Mouse (Mus musculus) midbrain, embryonic 15.5 days (tissue): ENCODE results near the gene Sh2d3c. TPM values are rescaled to one million over a fixed set of nuclear protein-coding genes. Genes with fewer than 3 reads are reported as not detected.

Source experiments
- ATAC-seq: fragments of 200-750 bp; cut with Nextera tagmentation; replicated peaks from 2 replicates; pipeline ENCODE4 v1.8.0; 2017; ENCODE audit warnings: moderate TSS enrichment
- H3K27ac ChIP-seq: fragments of 300-500 bp; sonication (generic); 2 replicates; pipeline ENCODE4 v1.5.1; 2015; ENCODE audit warnings: mild to moderate bottlenecking, inconsistent platforms
- H3K27me3 ChIP-seq: fragments of 300-500 bp; sonication (generic); replicated peaks from 2 replicates; pipeline ENCODE4 v1.6.1; 2015; ENCODE audit warnings: inconsistent platforms
- H3K36me3 ChIP-seq: fragments of 300-500 bp; sonication (generic); replicated peaks from 2 replicates; pipeline ENCODE4 v1.6.1; 2015; ENCODE audit warnings: inconsistent platforms
- H3K4me1 ChIP-seq: fragments of 300-500 bp; sonication (generic); 2 replicates; pipeline ENCODE4 v1.6.1; 2015; ENCODE audit warnings: inconsistent platforms
- H3K4me2 ChIP-seq: fragments of 300-500 bp; sonication (generic); 2 replicates; pipeline ENCODE4 v1.6.1; 2015; ENCODE audit warnings: inconsistent platforms, mild to moderate bottlenecking, moderate library complexity
- H3K4me3 ChIP-seq: fragments of 300-500 bp; sonication (generic); 2 replicates; pipeline ENCODE4 v1.5.1; 2015; ENCODE audit warnings: mild to moderate bottlenecking, inconsistent platforms
- H3K9ac ChIP-seq: fragments of 300-500 bp; sonication (generic); 2 replicates; pipeline ENCODE4 v1.6.1; 2015; ENCODE audit warnings: mild to moderate bottlenecking, inconsistent platforms
- H3K9me3 ChIP-seq: fragments of 300-500 bp; sonication (generic); 2 replicates; pipeline ENCODE4 v1.6.1; 2016; ENCODE audit warnings: inconsistent platforms
- WGBS: fragments of 180-500 bp; shearing (Covaris S2); methylation state at CpG from one replicate; pipeline ENCODE4 v1.1.7; 2015; ENCODE audit warnings: mixed read lengths; 5-methylcytosine and 5-hydroxymethylcytosine counted together
- polyA plus RNA-seq: library from polyadenylated mRNA; unstranded; fragments of >200 nt; fragmentation: Nextera tagmentation; extraction: Ambion mirVana; gene quantifications from 2 replicates; pipeline ENCODE4 v1.2.1, GENCODE M21; 2015

The Sh2d3c gene
- 54.7 and 57.2 TPM in 2 replicates for polyA plus RNA-seq

GRCm38 (mm10) chr2:32720681-32721229 is at the start of gene Sh2d3c:
TSS of gene Sh2d3c (plus strand) at chr2:32721055.
- no peak for ATAC-seq
- Histone ChIP-seq H3K4me1 (no peaks in the 10 kb centered on the region), H3K27me3 (no peaks in the 10 kb centered on the region), H3K4me3 (no peak within 1 kb of the TSS), H3K4me2 (no peak within 1 kb of the TSS; the same call in 1 of the 2 replicates), H3K27ac (no peak within 1 kb of the TSS), H3K9ac (no peak within 1 kb of the TSS), H3K9me3 (no peaks in the 10 kb centered on the region), H3K36me3 (no peaks in the 10 kb centered on the region)
- WGBS = 65% methylated on average over 8 of the region's 8 CpGs

GRCm38 (mm10) chr2:32671147-32671546 is 49.7 kb upstream of the Sh2d3c start:
- no peaks in the 10 kb centered on the region for H3K9me3 ChIP-seq
- 90% methylated on average over 9 of the region's 9 CpGs for WGBS
- no peak overlapping the region for H3K27ac ChIP-seq
- H3K4me2 ChIP-seq = no peak overlapping the region
- no peaks in the 10 kb centered on the region for H3K4me1 ChIP-seq
- no peaks in the 10 kb centered on the region for H3K27me3 ChIP-seq
- no peak for ATAC-seq
- no peak overlapping the region for H3K4me3 ChIP-seq
- H3K36me3 ChIP-seq = no peaks in the 10 kb centered on the region
- no peak overlapping the region for H3K9ac ChIP-seq

GRCm38 (mm10) chr2:32671907-32672595 is 48.8 kb upstream of the Sh2d3c start:
- WGBS = 61% methylated on average over 9 of the region's 9 CpGs
- no peaks in the 10 kb centered on the region for H3K4me1 ChIP-seq
- H3K4me2 ChIP-seq = no peak overlapping the region
- ATAC-seq = no peak
- H3K9me3 ChIP-seq = no peaks in the 10 kb centered on the region
- H3K36me3 ChIP-seq = no peaks in the 10 kb centered on the region
- no peak overlapping the region for H3K27ac ChIP-seq
- no peak overlapping the region for H3K4me3 ChIP-seq
- no peaks in the 10 kb centered on the region for H3K27me3 ChIP-seq
- H3K9ac ChIP-seq = no peak overlapping the region

GRCm38 (mm10) chr2:32673176-32673917 is 47.5 kb upstream of the Sh2d3c start:
- H3K4me1 ChIP-seq = no peaks in the 10 kb centered on the region
- H3K9ac ChIP-seq = no peak overlapping the region
- no peak for ATAC-seq
- H3K27me3 ChIP-seq = no peaks in the 10 kb centered on the region
- no peaks in the 10 kb centered on the region for H3K9me3 ChIP-seq
- no peak overlapping the region for H3K27ac ChIP-seq
- H3K4me3 ChIP-seq = no peak overlapping the region
- WGBS = 86% methylated on average over 16 of the region's 16 CpGs
- H3K4me2 ChIP-seq = no peak overlapping the region
- no peaks in the 10 kb centered on the region for H3K36me3 ChIP-seq

GRCm38 (mm10) chr2:32676821-32677220 is 44.0 kb upstream of the Sh2d3c start:
- no peaks in the 10 kb centered on the region for H3K9me3 ChIP-seq
- H3K9ac ChIP-seq = no peak overlapping the region
- WGBS = 90% methylated on average over 3 of the region's 3 CpGs
- no peak overlapping the region for H3K4me3 ChIP-seq
- H3K4me1 ChIP-seq = no peaks in the 10 kb centered on the region
- H3K27ac ChIP-seq = no peak overlapping the region
- H3K27me3 ChIP-seq = no peaks in the 10 kb centered on the region
- H3K4me2 ChIP-seq = no peak overlapping the region
- ATAC-seq = no peak
- no peaks in the 10 kb centered on the region for H3K36me3 ChIP-seq

GRCm38 (mm10) chr2:32677683-32678082 is 43.2 kb upstream of the Sh2d3c start:
- ATAC-seq = no peak
- Histone ChIP-seq H3K9me3 (no peaks in the 10 kb centered on the region), H3K27me3 (no peaks in the 10 kb centered on the region), H3K4me3 (no peak overlapping the region), H3K4me1 (no peaks in the 10 kb centered on the region), H3K4me2 (no peak overlapping the region), H3K27ac (no peak overlapping the region), H3K9ac (no peak overlapping the region), H3K36me3 (no peaks in the 10 kb centered on the region)
- WGBS = 94% methylated on average over 7 of the region's 7 CpGs

- Histone ChIP-seq H3K4me2 (no peak overlapping the region), H3K36me3 (peaks cover 9% of the 10 kb centered on the region; the same call in 1 of the 2 replicates), H3K4me1 (no peaks in the 10 kb centered on the region), H3K9me3 (no peaks in the 10 kb centered on the region), H3K4me3 (no peak overlapping the region), H3K27ac (no peak overlapping the region), H3K9ac (no peak overlapping the region), H3K27me3 (no peaks in the 10 kb centered on the region)
- 59% methylated on average over 7 of the region's 7 CpGs for WGBS
- ATAC-seq = no peak
Observed at GRCm38 (mm10) chr2:32680051-32680451, 40.8 kb upstream of the Sh2d3c start.

- Histone ChIP-seq H3K4me2 (no peak overlapping the region), H3K9me3 (no peaks in the 10 kb centered on the region), H3K36me3 (peaks cover 16% of the 10 kb centered on the region; the same call in 1 of the 2 replicates), H3K27ac (no peak overlapping the region), H3K27me3 (no peaks in the 10 kb centered on the region), H3K4me3 (no peak overlapping the region), H3K4me1 (no peaks in the 10 kb centered on the region), H3K9ac (no peak overlapping the region)
- WGBS = 83% methylated on average over 19 of the region's 19 CpGs
- ATAC-seq = no peak
Observed at GRCm38 (mm10) chr2:32680961-32681650, 39.7 kb upstream of the Sh2d3c start.

GRCm38 (mm10) chr2:32681754-32682153 is 39.1 kb upstream of the Sh2d3c start:
- H3K9me3 ChIP-seq = no peaks in the 10 kb centered on the region
- H3K4me3 ChIP-seq = no peak overlapping the region
- ATAC-seq = no peak
- no peak overlapping the region for H3K4me2 ChIP-seq
- no peak overlapping the region for H3K27ac ChIP-seq
- no peaks in the 10 kb centered on the region for H3K27me3 ChIP-seq
- WGBS = 63% methylated on average over 6 of the region's 6 CpGs
- peaks cover 22% of the 10 kb centered on the region; the same call in 1 of the 2 replicates for H3K36me3 ChIP-seq
- no peaks in the 10 kb centered on the region for H3K4me1 ChIP-seq
- no peak overlapping the region for H3K9ac ChIP-seq

- WGBS = 79% methylated on average over 14 of the region's 14 CpGs
- ATAC-seq = no peak
- Histone ChIP-seq H3K4me1 (no peaks in the 10 kb centered on the region), H3K27ac (no peak overlapping the region), H3K4me2 (no peak overlapping the region), H3K27me3 (no peaks in the 10 kb centered on the region), H3K36me3 (peaks cover 29% of the 10 kb centered on the region; the same call in 1 of the 2 replicates), H3K9me3 (no peaks in the 10 kb centered on the region), H3K9ac (no peak overlapping the region), H3K4me3 (no peak overlapping the region)
Observed at GRCm38 (mm10) chr2:32682721-32683417, 38.0 kb upstream of the Sh2d3c start.

- Histone ChIP-seq H3K36me3 (peaks cover 29% of the 10 kb centered on the region; the same call in 1 of the 2 replicates), H3K4me2 (no peak overlapping the region), H3K4me3 (no peak overlapping the region), H3K27ac (no peak overlapping the region), H3K9me3 (no peaks in the 10 kb centered on the region), H3K27me3 (no peaks in the 10 kb centered on the region), H3K9ac (no peak overlapping the region), H3K4me1 (no peaks in the 10 kb centered on the region)
- no peak for ATAC-seq
- WGBS = 90% methylated on average over 10 of the region's 10 CpGs
Observed at GRCm38 (mm10) chr2:32683701-32684100, 37.2 kb upstream of the Sh2d3c start.
